Mouse (Mus musculus): ENCODE measurements at regions not wholly inside any gene's neighbourhood (a gene's known extent, or its start where the extent isn't known, plus 50 kb on each side); places are given as distances from the start of the nearest gene placed in this dataset.

- no peak overlapping the region for H3K27ac ChIP-seq (ENCODE audit: low read depth)
- no peak for ATAC-seq (replicated peaks; ENCODE audit: low FRiP score, low TSS enrichment, low read depth)
- H3K9ac ChIP-seq (ENCODE audit: low read length): no peak overlapping the region
- H3K4me2 ChIP-seq (ENCODE audit: low read length): no peak overlapping the region
- no peak overlapping the region for H3K4me3 ChIP-seq (ENCODE audit: low read depth, low read length)
- H3K9me3 ChIP-seq (ENCODE audit: control insufficient read depth, low read length): no peaks in the 10 kb centered on the region
- H3K27me3 ChIP-seq (replicated peaks; ENCODE audit: control insufficient read depth, insufficient read depth, low read length): no peaks in the 10 kb centered on the region
- WGBS: 78% methylated on average over 4 of the region's 4 CpGs
- no peak for DNase-seq (ENCODE audit: low spot score)
- H3K4me1 ChIP-seq (replicated peaks; ENCODE audit: control insufficient read depth, insufficient read depth, low read length): no peaks in the 10 kb centered on the region
- H3K36me3 ChIP-seq (ENCODE audit: control insufficient read depth, insufficient read depth, low read length): no peaks in the 10 kb centered on the region
Observed at GRCm38 (mm10) chr10:92030221-92030620, 692.0 kb downstream of the Nedd1 start.

GRCm38 (mm10) chr10:92024203-92024602 lies 698.0 kb downstream of the Nedd1 start:
- DNase-seq (ENCODE audit: low spot score) (no peak), ATAC-seq (replicated peaks; ENCODE audit: low FRiP score, low TSS enrichment, low read depth) (no peak)
- H3K4me1 ChIP-seq (replicated peaks; ENCODE audit: control insufficient read depth, insufficient read depth, low read length): no peaks in the 10 kb centered on the region
- no peaks in the 10 kb centered on the region for H3K27me3 ChIP-seq (replicated peaks; ENCODE audit: control insufficient read depth, insufficient read depth, low read length)
- H3K4me3 ChIP-seq (ENCODE audit: low read depth, low read length): no peak overlapping the region
- 55% methylated on average over 1 of the region's 1 CpGs for WGBS
- H3K27ac ChIP-seq (ENCODE audit: low read depth): no peak overlapping the region
- H3K4me2 ChIP-seq (ENCODE audit: low read length): no peak overlapping the region
- no peaks in the 10 kb centered on the region for H3K36me3 ChIP-seq (ENCODE audit: control insufficient read depth, insufficient read depth, low read length)
- no peak overlapping the region for H3K9ac ChIP-seq (ENCODE audit: low read length)
- H3K9me3 ChIP-seq (ENCODE audit: control insufficient read depth, low read length): no peaks in the 10 kb centered on the region

- 77% methylated on average over 1 of the region's 1 CpGs for WGBS
- Histone ChIP-seq H3K4me3 (ENCODE audit: low read depth, low read length) (no peak overlapping the region), H3K27me3 (replicated peaks; ENCODE audit: control insufficient read depth, insufficient read depth, low read length) (no peaks in the 10 kb centered on the region), H3K9ac (ENCODE audit: low read length) (no peak overlapping the region), H3K4me1 (replicated peaks; ENCODE audit: control insufficient read depth, insufficient read depth, low read length) (no peaks in the 10 kb centered on the region), H3K9me3 (ENCODE audit: control insufficient read depth, low read length) (no peaks in the 10 kb centered on the region), H3K36me3 (ENCODE audit: control insufficient read depth, insufficient read depth, low read length) (no peaks in the 10 kb centered on the region), H3K27ac (ENCODE audit: low read depth) (no peak overlapping the region), H3K4me2 (ENCODE audit: low read length) (no peak overlapping the region)
- ATAC-seq (replicated peaks; ENCODE audit: low FRiP score, low TSS enrichment, low read depth) (no peak), DNase-seq (ENCODE audit: low spot score) (no peak)
Observed at GRCm38 (mm10) chr10:92021036-92021435, 701.2 kb downstream of the Nedd1 start.

- Histone ChIP-seq H3K27me3 (replicated peaks; ENCODE audit: control insufficient read depth, insufficient read depth, low read length) (no peaks in the 10 kb centered on the region), H3K9ac (ENCODE audit: low read length) (no peak overlapping the region), H3K4me3 (ENCODE audit: low read depth, low read length) (no peak overlapping the region), H3K27ac (ENCODE audit: low read depth) (no peak overlapping the region), H3K9me3 (ENCODE audit: control insufficient read depth, low read length) (no peaks in the 10 kb centered on the region), H3K4me2 (ENCODE audit: low read length) (no peak overlapping the region), H3K36me3 (ENCODE audit: control insufficient read depth, insufficient read depth, low read length) (no peaks in the 10 kb centered on the region), H3K4me1 (replicated peaks; ENCODE audit: control insufficient read depth, insufficient read depth, low read length) (no peaks in the 10 kb centered on the region)
- 54% methylated on average over 10 of the region's 10 CpGs for WGBS
- DNase-seq (ENCODE audit: low spot score) (no peak), ATAC-seq (replicated peaks; ENCODE audit: low FRiP score, low TSS enrichment, low read depth) (no peak)
Observed at GRCm38 (mm10) chr10:92009551-92009950, 712.7 kb downstream of the Nedd1 start.

- H3K9ac ChIP-seq (ENCODE audit: low read length): no peak overlapping the region
Observed at GRCm38 (mm10) chr10:92007891-92008290, 714.3 kb downstream of the Nedd1 start.

GRCm38 (mm10) chr10:92006467-92006866 lies 715.8 kb downstream of the Nedd1 start:
- DNase-seq (ENCODE audit: low spot score): no peak
- no peak overlapping the region for H3K4me2 ChIP-seq (ENCODE audit: low read length)
- H3K9ac ChIP-seq (ENCODE audit: low read length): no peak overlapping the region
- no peak overlapping the region for H3K27ac ChIP-seq (ENCODE audit: low read depth)
- H3K27me3 ChIP-seq (replicated peaks; ENCODE audit: control insufficient read depth, insufficient read depth, low read length): no peaks in the 10 kb centered on the region
- no peak overlapping the region for H3K4me3 ChIP-seq (ENCODE audit: low read depth, low read length)
- no peaks in the 10 kb centered on the region for H3K36me3 ChIP-seq (ENCODE audit: control insufficient read depth, insufficient read depth, low read length)
- 70% methylated on average over 3 of the region's 3 CpGs for WGBS
- no peaks in the 10 kb centered on the region for H3K4me1 ChIP-seq (replicated peaks; ENCODE audit: control insufficient read depth, insufficient read depth, low read length)
- H3K9me3 ChIP-seq (ENCODE audit: control insufficient read depth, low read length): no peaks in the 10 kb centered on the region
- no peak for ATAC-seq (replicated peaks; ENCODE audit: low FRiP score, low TSS enrichment, low read depth)

More at GRCm38 (mm10) chr10:92007891-92008290, 714.3 kb downstream of the Nedd1 start:
- Histone ChIP-seq H3K4me3 (ENCODE audit: low read depth, low read length) (no peak overlapping the region), H3K27me3 (replicated peaks; ENCODE audit: control insufficient read depth, insufficient read depth, low read length) (no peaks in the 10 kb centered on the region), H3K27ac (ENCODE audit: low read depth) (no peak overlapping the region), H3K4me2 (ENCODE audit: low read length) (no peak overlapping the region), H3K4me1 (replicated peaks; ENCODE audit: control insufficient read depth, insufficient read depth, low read length) (no peaks in the 10 kb centered on the region), H3K36me3 (ENCODE audit: control insufficient read depth, insufficient read depth, low read length) (no peaks in the 10 kb centered on the region), H3K9me3 (ENCODE audit: control insufficient read depth, low read length) (no peaks in the 10 kb centered on the region)
- ATAC-seq (replicated peaks; ENCODE audit: low FRiP score, low TSS enrichment, low read depth): no peak
- DNase-seq (ENCODE audit: low spot score): no peak
- 93% methylated on average over 2 of the region's 2 CpGs for WGBS

- Histone ChIP-seq H3K4me3 (ENCODE audit: low read depth, low read length) (no peak overlapping the region), H3K27ac (ENCODE audit: low read depth) (no peak overlapping the region), H3K36me3 (ENCODE audit: control insufficient read depth, insufficient read depth, low read length) (no peaks in the 10 kb centered on the region), H3K9ac (ENCODE audit: low read length) (no peak overlapping the region), H3K4me1 (replicated peaks; ENCODE audit: control insufficient read depth, insufficient read depth, low read length) (no peaks in the 10 kb centered on the region; the same call in 1 of the 2 replicates), H3K4me2 (ENCODE audit: low read length) (no peak overlapping the region), H3K9me3 (ENCODE audit: control insufficient read depth, low read length) (no peaks in the 10 kb centered on the region), H3K27me3 (replicated peaks; ENCODE audit: control insufficient read depth, insufficient read depth, low read length) (no peaks in the 10 kb centered on the region)
- 82% methylated on average over 4 of the region's 4 CpGs for WGBS
- DNase-seq (ENCODE audit: low spot score): no peak
- no peak for ATAC-seq (replicated peaks; ENCODE audit: low FRiP score, low TSS enrichment, low read depth)
Observed at GRCm38 (mm10) chr10:91991040-91991439, 731.2 kb downstream of the Nedd1 start.

GRCm38 (mm10) chr10:91988364-91988763 lies 733.9 kb downstream of the Nedd1 start:
- Histone ChIP-seq H3K27me3 (replicated peaks; ENCODE audit: control insufficient read depth, insufficient read depth, low read length) (no peaks in the 10 kb centered on the region), H3K4me3 (ENCODE audit: low read depth, low read length) (no peak overlapping the region), H3K27ac (ENCODE audit: low read depth) (no peak overlapping the region), H3K4me1 (replicated peaks; ENCODE audit: control insufficient read depth, insufficient read depth, low read length) (no peaks in the 10 kb centered on the region; the same call in 1 of the 2 replicates), H3K9me3 (ENCODE audit: control insufficient read depth, low read length) (no peaks in the 10 kb centered on the region), H3K36me3 (ENCODE audit: control insufficient read depth, insufficient read depth, low read length) (no peaks in the 10 kb centered on the region), H3K4me2 (ENCODE audit: low read length) (no peak overlapping the region), H3K9ac (ENCODE audit: low read length) (no peak overlapping the region)
- ATAC-seq (replicated peaks; ENCODE audit: low FRiP score, low TSS enrichment, low read depth) (no peak), DNase-seq (ENCODE audit: low spot score) (no peak)
- 80% methylated on average over 8 of the region's 8 CpGs for WGBS

GRCm38 (mm10) chr10:91979841-91980240 lies 742.4 kb downstream of the Nedd1 start:
- H3K4me2 ChIP-seq (ENCODE audit: low read length): no peak overlapping the region
- ATAC-seq (replicated peaks; ENCODE audit: low FRiP score, low TSS enrichment, low read depth) (no peak), DNase-seq (ENCODE audit: low spot score) (no peak)
- no peak overlapping the region for H3K4me3 ChIP-seq (ENCODE audit: low read depth, low read length)
- H3K9me3 ChIP-seq (ENCODE audit: control insufficient read depth, low read length): no peaks in the 10 kb centered on the region
- no peak overlapping the region for H3K27ac ChIP-seq (ENCODE audit: low read depth)
- no peaks in the 10 kb centered on the region for H3K4me1 ChIP-seq (replicated peaks; ENCODE audit: control insufficient read depth, insufficient read depth, low read length)
- no peaks in the 10 kb centered on the region for H3K27me3 ChIP-seq (replicated peaks; ENCODE audit: control insufficient read depth, insufficient read depth, low read length)
- H3K9ac ChIP-seq (ENCODE audit: low read length): no peak overlapping the region
- 91% methylated on average over 2 of the region's 2 CpGs for WGBS
- H3K36me3 ChIP-seq (ENCODE audit: control insufficient read depth, insufficient read depth, low read length): no peaks in the 10 kb centered on the region
